Comparison of ENCODE assay signal across 8 mouse cellular contexts in genomic region chr12:84784604-84785381, GRCm38 (mm10). TPM values are rescaled to one million over a fixed set of nuclear protein-coding genes. Genes with fewer than 3 reads are reported as not detected.
DNase-seq lines count a peak whose midpoint lies in the region; ATAC-seq lines count a peak whose summit lies in the region.

No protein-coding gene starts in this region.

- H3K4me2 ChIP-seq in intestine, embryonic 16.5 days (ENCODE audit: low read depth, low read length) = peak overlapping the region; percentile 48

- H3K27ac ChIP-seq in intestine, embryonic 16.5 days (ENCODE audit: low read length) = peak overlapping the region; percentile 72
- 0 out of 2 replicates have a peak overlapping the region, but pooled peaks have one; percentile 23 for H3K27ac ChIP-seq in midbrain, embryonic 10.5 days (replicated peaks)

- peak; percentile 76 for DNase-seq in adrenal gland, adult 8-10 months
- DNase-seq in embryo, embryonic 11.5 days (ENCODE audit: low read depth, low spot score) = peak; percentile 89
- DNase-seq in gastrocnemius, postnatal 4 days (ENCODE audit: low spot score in 2 of 2) = peak; percentile 86 to 89
- peak; percentile 85 to 91 for DNase-seq in left cerebral cortex, postnatal 25 days (ENCODE audit: low spot score in 2 of 2)
- DNase-seq in midbrain, embryonic 10.5 days (ENCODE audit: low spot score) = peak; percentile 86
- DNase-seq in right cerebral cortex, postnatal 36 days (ENCODE audit: low spot score in 2 of 2) = peak; percentile 76 to 80
- DNase-seq in urinary bladder, postnatal 4 days (ENCODE audit: low spot score in 2 of 2) = peak; percentile 84 to 93

- intact Hi-C loops in left cerebral cortex, postnatal 25 days (cut with DNase I) = no loop called here

- peaks cover 8% of the 10 kb centered on the region for H3K4me1 ChIP-seq in intestine, embryonic 16.5 days (ENCODE audit: control insufficient read depth, insufficient read depth, low read length)
- H3K4me1 ChIP-seq in midbrain, embryonic 10.5 days = peaks cover 25% of the 10 kb centered on the region

- no peaks in the 10 kb centered on the region for H3K9me3 ChIP-seq in intestine, embryonic 16.5 days (ENCODE audit: control insufficient read depth, low read length)
- no peaks in the 10 kb centered on the region for H3K9me3 ChIP-seq in midbrain, embryonic 10.5 days (replicated peaks)

- H3K4me3 ChIP-seq in intestine, embryonic 16.5 days (ENCODE audit: low read length) = peak overlapping the region; percentile 32
- peak overlapping the region; percentile 24; the same call in 1 of the 2 replicates for H3K4me3 ChIP-seq in midbrain, embryonic 10.5 days

- peak; percentile 96 for ATAC-seq in intestine, embryonic 16.5 days

- H3K27me3 ChIP-seq in intestine, embryonic 16.5 days (replicated peaks; ENCODE audit: control insufficient read depth, insufficient read depth, low read length) = no peaks in the 10 kb centered on the region
- peaks cover 30% of the 10 kb centered on the region for H3K27me3 ChIP-seq in midbrain, embryonic 10.5 days (ENCODE audit: low read depth, poor library complexity, severe bottlenecking)

- WGBS in intestine, embryonic 16.5 days = 23% methylated on average over 25 of the region's 25 CpGs
- 39% methylated on average over 25 of the region's 25 CpGs for WGBS in midbrain, embryonic 10.5 days

- peak overlapping the region; percentile 59 for H3K9ac ChIP-seq in intestine, embryonic 16.5 days (ENCODE audit: low read depth, low read length)

- no peaks in the 10 kb centered on the region for H3K36me3 ChIP-seq in intestine, embryonic 16.5 days (ENCODE audit: control insufficient read depth, insufficient read depth, low read length)
- H3K36me3 ChIP-seq in midbrain, embryonic 10.5 days = no peaks in the 10 kb centered on the region

RNA-seq across cellular contexts. Expression of gene Isca2, which starts 11.7 kb away (rescaled TPM):
- total RNA-seq in adrenal gland, adult 8-10 months (2022) = 10 to 100 TPM; 53.6 to 69.2 (median 65.4) TPM
- total RNA-seq in gastrocnemius, postnatal 4 days (2021) = 10 to 100 TPM; 43.8 to 46.5 TPM
- polyA plus RNA-seq in intestine, embryonic 16.5 days (2015; fragmentation: Nextera tagmentation; extraction: Ambion mirVana) = 142 and 150 TPM in 2 replicates
- 10 to 100 TPM; 51.5 to 61.1 TPM for total RNA-seq in left cerebral cortex, postnatal 25 days (2021)
- 162 and 190 TPM in 2 replicates for polyA plus RNA-seq in midbrain, embryonic 10.5 days (2016; fragmentation: Nextera tagmentation; extraction: Ambion mirVana)

RNA-seq across cellular contexts. Expression of gene Npc2, which starts 11.8 kb away (rescaled TPM):
- 100 to 1,000 TPM in 1 of 4 experiments, 10 to 100 TPM in 3; 79.8 to 105 (median 86.2) TPM for total RNA-seq in adrenal gland, adult 8-10 months (2022)
- total RNA-seq in gastrocnemius, postnatal 4 days (2021) = 10 to 100 TPM; 40.4 to 44.1 TPM
- 88.4 and 93.4 TPM in 2 replicates for polyA plus RNA-seq in intestine, embryonic 16.5 days (2015; fragmentation: Nextera tagmentation; extraction: Ambion mirVana)
- total RNA-seq in left cerebral cortex, postnatal 25 days (2021) = 10 to 100 TPM; 27.3 to 32.2 TPM
- 82.7 and 93.0 TPM in 2 replicates for polyA plus RNA-seq in midbrain, embryonic 10.5 days (2016; fragmentation: Nextera tagmentation; extraction: Ambion mirVana)

Comparison
In these comparisons a context has a peak if more than half of its experiments do, and no peak if none do; other contexts are left out.
1. Peak in every context shown above with its lines: DNase-seq, ATAC-seq, H3K4me3 ChIP-seq and H3K27ac ChIP-seq.